Mouse (Mus musculus): ENCODE results near the gene Vcan. TPM values are rescaled to one million over a fixed set of nuclear protein-coding genes. Genes with fewer than 3 reads are reported as not detected.

The Vcan gene
- polyA plus RNA-seq, 1 experiment, result 18.4 TPM

DNA sequence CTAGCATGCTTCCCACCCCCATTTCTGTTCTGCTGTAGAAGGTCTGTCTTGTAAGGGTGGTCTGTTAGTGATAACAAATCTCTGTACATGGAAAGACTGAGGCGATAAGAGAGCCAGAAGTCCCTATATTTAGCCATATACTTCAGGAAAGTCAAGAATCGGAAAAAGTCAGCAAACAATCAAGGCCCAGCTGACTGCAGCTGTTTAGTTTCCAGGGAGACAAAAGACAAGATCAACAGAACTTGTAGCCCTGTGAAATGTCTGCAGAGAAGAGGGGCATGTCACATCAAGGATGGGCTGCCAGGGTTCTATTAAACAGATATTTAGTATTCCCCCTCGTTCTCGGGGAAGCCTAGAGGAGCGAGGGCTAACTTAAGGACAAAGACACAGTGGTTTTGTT is 7.2 kb downstream of the Vcan start:
- DNase-seq (ENCODE audit: extremely low spot score in 1 of 2, low spot score in 1 of 2), result no peak

DNA sequence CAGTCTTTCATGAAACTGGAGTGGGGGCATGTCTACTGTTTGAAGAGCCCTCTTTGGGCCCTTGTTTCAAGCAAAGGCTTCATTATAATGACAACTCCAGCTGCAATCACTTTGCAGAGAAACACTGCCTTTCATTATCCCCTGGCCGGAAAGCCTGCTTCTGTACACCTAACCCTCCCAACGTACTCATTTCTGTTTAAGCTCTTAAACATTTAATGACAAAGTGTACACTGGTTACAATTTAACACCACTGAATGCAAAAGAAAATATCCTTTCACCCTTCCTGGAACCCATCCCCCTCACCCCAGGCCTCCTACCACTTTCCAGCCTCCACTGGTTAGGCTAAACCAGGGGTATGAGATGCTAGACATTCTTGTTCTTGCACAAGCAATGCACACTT is 15.8 kb downstream of the Vcan start:
- no peak for DNase-seq (ENCODE audit: extremely low spot score in 1 of 2, low spot score in 1 of 2)

- peak in 1 of 2 experiments; percentile 4 for DNase-seq (ENCODE audit: extremely low spot score in 1 of 2, low spot score in 1 of 2)
Observed at GRCm38 (mm10) chr13:89720497-89720896, 21.8 kb downstream of the Vcan start.

- no peak for DNase-seq (ENCODE audit: extremely low spot score in 1 of 2, low spot score in 1 of 2)
Observed at GRCm38 (mm10) chr13:89709497-89710201, 32.7 kb downstream of the Vcan start.

DNA sequence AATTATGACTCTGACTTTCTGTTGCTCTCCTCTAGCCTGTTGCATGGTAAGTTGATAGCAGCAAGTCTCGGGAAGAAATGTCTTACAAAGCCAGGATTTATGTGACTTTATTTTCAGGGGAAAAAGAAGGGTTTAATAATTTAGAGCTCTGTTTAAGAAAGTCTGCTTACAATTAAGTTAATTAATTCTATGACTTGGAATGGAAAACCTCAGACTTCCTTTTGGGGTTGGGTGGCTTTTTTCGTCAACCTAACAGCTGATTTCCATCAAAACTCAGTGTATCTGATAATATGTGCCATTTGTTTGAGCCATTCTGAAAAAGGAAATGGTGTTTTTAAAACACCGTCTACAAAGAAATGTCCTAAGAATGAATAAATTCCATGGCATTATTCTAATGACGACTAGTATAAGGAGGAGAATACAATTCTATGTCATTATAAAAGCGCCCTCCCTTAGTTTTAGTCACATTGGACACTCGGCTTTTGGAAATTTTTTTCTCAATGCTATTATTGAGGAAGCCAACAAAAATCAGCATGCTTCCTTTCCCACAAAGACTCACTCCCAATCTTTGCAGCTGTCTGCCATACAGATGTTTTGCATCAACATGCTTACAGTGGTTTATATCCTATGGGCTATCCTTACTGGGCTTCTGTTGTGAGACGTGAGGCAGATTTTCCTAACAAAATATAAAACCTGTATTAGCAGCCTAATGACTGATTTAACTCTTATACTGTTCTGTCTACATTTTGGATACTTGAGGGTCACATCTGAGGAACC is 34.0 kb downstream of the Vcan start:
- DNase-seq (ENCODE audit: extremely low spot score in 1 of 2, low spot score in 1 of 2), result no peak

GRCm38 (mm10) chr13:89702395-89702794 is 39.9 kb downstream of the Vcan start:
- DNase-seq (ENCODE audit: extremely low spot score in 1 of 2, low spot score in 1 of 2), result peak in 1 of 2 experiments; percentile 3

- DNase-seq (ENCODE audit: extremely low spot score in 1 of 2, low spot score in 1 of 2), result no peak
Observed at GRCm38 (mm10) chr13:89699998-89700555, 42.2 kb downstream of the Vcan start.

DNA sequence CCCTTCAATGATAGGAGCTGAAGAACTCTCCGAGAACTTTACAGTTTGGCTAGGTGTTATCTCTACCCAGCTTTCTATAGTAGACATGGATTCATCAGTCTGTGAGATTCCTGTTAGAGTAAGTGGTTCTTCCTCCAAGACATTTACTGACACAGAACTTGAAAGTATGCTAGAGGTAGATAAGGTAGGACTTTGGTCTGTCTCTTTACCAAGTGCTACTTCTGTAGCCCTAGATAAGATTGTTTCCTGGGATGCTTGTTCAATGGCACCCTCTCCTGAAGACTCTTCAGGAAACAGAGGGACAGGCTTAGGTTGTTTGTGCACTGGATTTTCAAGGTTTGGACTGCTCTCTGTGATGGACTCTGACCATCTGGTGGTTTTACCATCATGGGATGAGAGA is 49.7 kb downstream of the Vcan start:
- DNase-seq (ENCODE audit: extremely low spot score in 1 of 2, low spot score in 1 of 2), result no peak

- DNase-seq (ENCODE audit: extremely low spot score in 1 of 2, low spot score in 1 of 2), result no peak
Observed at GRCm38 (mm10) chr13:89683490-89683889, 58.8 kb downstream of the Vcan start.

DNA sequence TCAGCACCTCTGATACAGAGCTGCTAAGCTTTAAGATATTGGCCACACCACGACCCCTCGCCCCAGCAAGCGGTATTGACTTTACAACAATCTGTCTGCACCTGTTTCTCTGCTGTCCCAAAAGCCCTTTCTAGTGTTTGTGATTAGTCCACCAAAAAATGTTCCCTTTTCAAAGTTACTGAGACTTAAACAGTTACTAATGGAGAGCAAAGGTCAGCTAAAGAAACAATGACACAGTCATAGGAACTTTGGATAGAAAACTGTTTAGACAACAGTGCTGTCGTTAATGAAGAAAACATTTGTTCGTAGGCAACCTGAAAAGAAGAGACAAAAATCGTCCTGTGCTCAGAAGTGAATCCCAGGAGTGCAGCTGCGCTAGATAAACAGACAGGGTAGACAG is 60.1 kb downstream of the Vcan start:
- no peak for DNase-seq (ENCODE audit: extremely low spot score in 1 of 2, low spot score in 1 of 2)

GRCm38 (mm10) chr13:89679756-89680155 is 62.6 kb downstream of the Vcan start:
- no peak for DNase-seq (ENCODE audit: extremely low spot score in 1 of 2, low spot score in 1 of 2)

- DNase-seq (ENCODE audit: extremely low spot score in 1 of 2, low spot score in 1 of 2), result no peak
Observed at GRCm38 (mm10) chr13:89670505-89670904, 71.8 kb downstream of the Vcan start.

DNA sequence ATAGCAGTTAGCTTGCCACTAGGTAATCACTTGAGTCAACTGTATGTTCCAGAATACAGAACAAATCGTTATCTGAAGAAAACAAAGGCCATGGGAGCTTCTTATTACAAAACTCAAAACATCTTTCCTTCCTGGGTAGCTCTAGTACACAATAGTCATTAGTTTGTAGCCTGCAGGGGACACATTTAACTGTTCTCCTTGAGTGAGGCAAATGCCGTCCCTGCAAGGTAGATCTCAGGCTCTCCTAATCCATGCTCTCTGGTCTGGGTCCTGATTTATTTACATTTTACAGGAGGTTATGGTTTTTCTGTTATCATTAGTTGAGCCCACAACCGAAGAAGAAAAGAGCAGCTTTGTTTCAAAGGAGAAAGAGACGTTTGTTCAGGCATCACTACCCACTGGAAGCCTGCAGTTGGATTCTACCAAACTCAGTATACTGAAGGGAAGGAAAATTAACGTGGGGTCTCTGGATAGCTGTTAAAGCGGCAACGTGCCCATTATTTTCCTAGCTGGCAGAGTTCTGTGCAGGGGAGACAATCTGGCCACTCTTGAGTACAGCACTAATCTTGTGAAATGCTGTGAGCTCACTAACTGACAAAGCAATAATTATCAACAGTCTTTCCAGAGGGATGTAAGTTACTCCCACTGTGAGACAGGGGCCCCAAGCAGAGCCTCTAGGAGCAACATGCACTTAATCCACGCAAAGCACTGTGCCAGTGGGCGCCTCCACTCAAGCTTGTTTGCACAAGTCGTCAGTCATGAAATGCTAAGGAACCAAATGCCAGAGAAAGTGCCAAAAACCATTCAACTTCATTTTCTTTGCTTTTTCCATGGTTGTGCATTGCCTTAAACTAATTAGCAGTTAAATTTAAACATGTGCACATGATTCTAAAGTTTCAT is 73.1 kb downstream of the Vcan start:
- DNase-seq (ENCODE audit: extremely low spot score in 1 of 2, low spot score in 1 of 2), result peak in 1 of 2 experiments; percentile 3

GRCm38 (mm10) chr13:89668069-89668468 is 74.2 kb downstream of the Vcan start:
- DNase-seq (ENCODE audit: extremely low spot score in 1 of 2, low spot score in 1 of 2), result peak in 1 of 2 experiments; percentile 82

- DNase-seq (ENCODE audit: extremely low spot score in 1 of 2, low spot score in 1 of 2), result no peak
Observed at GRCm38 (mm10) chr13:89661688-89662087, 80.6 kb downstream of the Vcan start.

DNA sequence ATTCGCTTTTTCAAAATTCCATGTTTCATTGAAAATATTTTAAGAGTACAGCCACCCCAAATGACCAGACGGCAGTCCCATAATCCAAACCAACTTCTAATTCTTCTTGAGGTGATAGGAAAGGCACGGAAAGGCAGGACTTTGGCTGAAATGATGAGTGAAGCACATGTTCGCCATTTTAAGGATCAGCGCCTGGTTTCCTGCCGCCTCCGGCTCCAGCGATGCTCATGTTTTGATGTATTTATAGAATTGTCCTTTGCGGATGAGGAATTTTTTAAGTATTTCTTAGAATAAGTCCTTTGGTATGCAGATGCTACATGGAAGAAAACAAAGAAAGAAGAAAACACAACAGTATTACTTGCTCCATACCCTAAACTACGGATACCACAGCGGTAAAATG is 85.3 kb downstream of the Vcan start:
- peak in 1 of 2 experiments; percentile 34 for DNase-seq (ENCODE audit: extremely low spot score in 1 of 2, low spot score in 1 of 2)

DNA sequence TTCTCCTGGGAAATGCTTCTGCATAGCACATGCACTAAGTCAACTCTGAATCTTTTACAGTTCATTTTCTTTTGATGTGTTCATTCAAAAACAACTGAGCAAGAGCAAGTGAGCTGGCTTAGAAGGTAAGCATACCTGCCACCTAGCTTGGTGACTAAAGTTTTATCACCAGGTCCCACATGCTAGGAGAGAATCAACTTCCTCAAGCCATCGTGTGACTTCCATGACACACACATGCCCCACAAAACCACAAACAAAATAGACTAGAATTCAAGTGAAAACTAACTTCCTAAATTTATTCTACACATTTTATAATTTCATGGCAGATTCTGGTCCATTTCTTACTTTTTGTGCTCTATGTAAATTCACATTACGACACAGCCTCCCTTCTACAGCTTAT is 89.0 kb downstream of the Vcan start:
- no peak for DNase-seq (ENCODE audit: extremely low spot score in 1 of 2, low spot score in 1 of 2)

GRCm38 (mm10) chr13:89652773-89653172 is 89.5 kb downstream of the Vcan start:
- DNase-seq (ENCODE audit: extremely low spot score in 1 of 2, low spot score in 1 of 2), result no peak

DNA sequence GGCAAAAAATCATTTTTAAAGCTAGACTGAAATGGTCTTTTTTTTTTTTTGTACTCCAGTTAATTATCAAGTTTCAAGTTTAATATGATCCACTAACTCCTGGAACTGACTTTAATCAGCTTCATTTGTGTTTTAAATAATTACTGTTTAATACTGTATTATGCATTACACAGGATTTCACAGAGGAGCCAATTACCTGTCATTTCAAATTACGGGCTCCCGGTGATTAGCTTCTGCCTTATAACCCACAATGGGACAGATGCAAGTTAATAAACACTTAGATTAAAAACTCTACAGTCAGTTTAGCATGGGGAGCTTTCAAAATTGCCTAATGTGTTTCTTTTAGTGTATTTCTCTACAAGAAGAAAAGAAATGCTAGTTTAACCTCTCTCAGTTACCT is 96.7 kb downstream of the Vcan start:
- no peak for DNase-seq (ENCODE audit: extremely low spot score in 1 of 2, low spot score in 1 of 2)

DNA sequence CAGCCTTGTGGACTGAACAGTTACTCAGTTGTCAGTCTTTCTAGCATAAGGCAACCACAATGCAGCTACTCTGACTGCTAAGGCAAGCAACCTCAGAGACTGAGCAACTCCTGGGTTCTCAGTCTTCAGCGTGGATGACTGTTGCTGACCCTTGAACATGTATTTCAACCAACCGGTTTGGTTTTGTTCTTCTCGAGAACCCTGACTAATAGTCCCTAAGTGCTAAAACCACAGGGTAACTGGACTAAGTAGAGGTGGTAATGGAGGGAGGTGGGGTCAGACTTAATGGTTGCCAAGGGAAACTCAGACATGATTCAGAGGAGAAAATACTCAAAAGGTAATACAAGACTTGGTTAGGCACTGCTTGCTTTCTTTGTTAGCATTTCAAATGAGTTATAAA is 105.3 kb downstream of the Vcan start:
- no peak for DNase-seq (ENCODE audit: extremely low spot score in 1 of 2, low spot score in 1 of 2)
